Comparison of ENCODE assay signal across 8 mouse cellular contexts in genomic region chr6:122873871-122874719, GRCm38 (mm10). TPM values are rescaled to one million over a fixed set of nuclear protein-coding genes. Genes with fewer than 3 reads are reported as not detected.
DNase-seq lines count a peak whose midpoint lies in the region; ATAC-seq lines count a peak whose summit lies in the region.

TSS of gene Necap1 (plus strand) at chr6:122874474.

- H3K36me3 ChIP-seq in forebrain, embryonic 14.5 days (ENCODE audit: control insufficient read depth, insufficient read depth, low read length): peaks cover 18% of the 10 kb centered on the region
- H3K36me3 ChIP-seq in neural tube, embryonic 15.5 days: no peaks in the 10 kb centered on the region

- 7% methylated on average over 43 of the region's 43 CpGs for WGBS in forebrain, embryonic 14.5 days
- 8% methylated on average over 43 of the region's 43 CpGs for WGBS in neural tube, embryonic 15.5 days

- intact Hi-C loops in heart, postnatal 14 days (cut with DNase I): loop anchor here (2.0 to 10.0 kb wide), 5 partner anchors 47 to 209 kb away; partner anchors contain the start of gene Slc2a3

- peak within 1 kb of the TSS; percentile 84 for H3K9ac ChIP-seq in forebrain, embryonic 14.5 days (ENCODE audit: low read length)
- H3K9ac ChIP-seq in neural tube, embryonic 15.5 days (replicated peaks): peak within 1 kb of the TSS; percentile 87

- H3K9me3 ChIP-seq in forebrain, embryonic 14.5 days (replicated peaks; ENCODE audit: control insufficient read depth, low read length): no peaks in the 10 kb centered on the region
- no peaks in the 10 kb centered on the region for H3K9me3 ChIP-seq in neural tube, embryonic 15.5 days (replicated peaks)

- H3K4me3 ChIP-seq in forebrain, embryonic 14.5 days (ENCODE audit: low read depth, low read length): peak within 1 kb of the TSS; percentile 82
- H3K4me3 ChIP-seq in neural tube, embryonic 15.5 days (replicated peaks): peak within 1 kb of the TSS; percentile 90

- peak within 1 kb of the TSS; percentile 61 for H3K4me2 ChIP-seq in forebrain, embryonic 14.5 days (ENCODE audit: low read length)
- peak within 1 kb of the TSS; percentile 61 for H3K4me2 ChIP-seq in neural tube, embryonic 15.5 days

- peak; percentile 99 for ATAC-seq in forebrain, embryonic 14.5 days
- ATAC-seq in neural tube, embryonic 15.5 days (ENCODE audit: low FRiP score): peak; percentile 97

- peak; percentile 98 for DNase-seq in ES-CJ7 (ENCODE audit: low read depth, low spot score)
- peak; percentile 97 for DNase-seq in cerebellum, adult 11 months
- DNase-seq in forebrain, embryonic 14.5 days (ENCODE audit: low spot score): peak; percentile 98
- peak; percentile 97 to 99 for DNase-seq in heart, postnatal 14 days
- DNase-seq in layer of hippocampus, adult 11-12 months (ENCODE audit: low spot score): peak; percentile 99
- DNase-seq in lung, adult 18-20 months: peak; percentile 95 to 97
- peak; percentile 96 for DNase-seq in testis, postnatal 14 days (ENCODE audit: low spot score)

- H3K4me1 ChIP-seq in forebrain, embryonic 14.5 days (ENCODE audit: control insufficient read depth, insufficient read depth, low read length): peaks cover 5% of the 10 kb centered on the region; the same call in 1 of the 2 replicates
- H3K4me1 ChIP-seq in neural tube, embryonic 15.5 days: peaks cover 26% of the 10 kb centered on the region

- H3K27ac ChIP-seq in forebrain, embryonic 14.5 days (ENCODE audit: low read depth, low read length): peak within 1 kb of the TSS; percentile 86
- H3K27ac ChIP-seq in neural tube, embryonic 15.5 days (replicated peaks): peak within 1 kb of the TSS; percentile 94

- no peaks in the 10 kb centered on the region for H3K27me3 ChIP-seq in forebrain, embryonic 14.5 days (replicated peaks; ENCODE audit: control insufficient read depth, insufficient read depth, low read length)
- H3K27me3 ChIP-seq in neural tube, embryonic 15.5 days (replicated peaks): no peaks in the 10 kb centered on the region; the same call in 1 of the 2 replicates

RNA-seq across cellular contexts. Expression of gene Necap1, which starts in this region (rescaled TPM):
- 106 and 123 TPM in 2 replicates for polyA plus RNA-seq in forebrain, embryonic 14.5 days (2014; fragmentation: Nextera tagmentation; extraction: Ambion mirVana)
- total RNA-seq in heart, postnatal 14 days (2021): 10 to 100 TPM; 23.8 to 25.5 TPM
- polyA plus RNA-seq in neural tube, embryonic 15.5 days (2015; fragmentation: Nextera tagmentation; extraction: Ambion mirVana): 148 and 168 TPM in 2 replicates

Comparison
In these comparisons a context has a peak if more than half of its experiments do, and no peak if none do; other contexts are left out.
1. Peak in every context shown above with its lines: DNase-seq, ATAC-seq, H3K4me3 ChIP-seq and H3K27ac ChIP-seq.